Mouse (Mus musculus) testis, adult 2 months (tissue): ENCODE measurements around the gene Asb5. TPM values are rescaled to one million over a fixed set of nuclear protein-coding genes. Genes with fewer than 3 reads are reported as not detected.
A peak's percentile ranks its signal among the peaks of the same experiment; 100 is the strongest.

Experiments
- H3K27ac ChIP-seq: fragments of 200-500 bp; 2 replicates; pipeline ENCODE4 v1.5.1; 2012; ENCODE audit warnings: low read depth, low read length; ENCODE audit not compliant: control insufficient read depth, insufficient read depth
- H3K27me3 ChIP-seq: fragments of 200-500 bp; 2 replicates; pipeline ENCODE4 v1.6.1; 2012; ENCODE audit warnings: mild to moderate bottlenecking, low read length, moderate library complexity; ENCODE audit not compliant: control insufficient read depth, insufficient read depth
- H3K36me3 ChIP-seq: fragments of 200-500 bp; 2 replicates; pipeline ENCODE4 v1.6.1; 2012; ENCODE audit warnings: mild to moderate bottlenecking, low read length; ENCODE audit not compliant: control insufficient read depth, insufficient read depth
- H3K4me1 ChIP-seq: fragments of 200-500 bp; 2 replicates; pipeline ENCODE4 v1.6.1; 2012; ENCODE audit warnings: low read length; ENCODE audit not compliant: control insufficient read depth, insufficient read depth
- H3K4me3 ChIP-seq: fragments of 200-500 bp; 2 replicates; pipeline ENCODE4 v1.5.1; 2012; ENCODE audit warnings: low read depth, mild to moderate bottlenecking, low read length, moderate library complexity, mixed read lengths; ENCODE audit not compliant: control insufficient read depth
- CTCF ChIP-seq: fragments of 200-500 bp; IDR thresholded peaks from 2 replicates; pipeline ENCODE4 v1.5.1; 2012; ENCODE audit warnings: low read depth, mild to moderate bottlenecking, inconsistent platforms, low read length, moderate library complexity; ENCODE audit not compliant: control insufficient read depth, insufficient read depth, insufficient replicate concordance
- POLR2A ChIP-seq: fragments of 200-500 bp; IDR thresholded peaks from 2 replicates; pipeline ENCODE4 v1.6.1; 2012; ENCODE audit warnings: low read depth, mild to moderate bottlenecking, inconsistent platforms, low read length, moderate library complexity; ENCODE audit not compliant: control insufficient read depth
- polyA plus RNA-seq: library from polyadenylated mRNA; depleted of rRNA; stranded (reverse); fragments of >200 nt; gene quantifications from 2 replicates; pipeline ENCODE4 v1.2.3, GENCODE M21; 2012; rRNA removed

Gene Asb5
- polyA plus RNA-seq, result 8.1 and 10.3 TPM in 2 replicates

- H3K27ac ChIP-seq, result peak within 1 kb of the TSS; percentile 73
- peaks cover 2% of the 10 kb centered on the region; the same call in 1 of the 2 replicates for H3K4me1 ChIP-seq
- no peaks in the 10 kb centered on the region for H3K27me3 ChIP-seq
- peak; percentile 60; the same call in 1 of the 2 replicates for TF ChIP-seq POLR2A
- no peak for TF ChIP-seq CTCF
- H3K4me3 ChIP-seq, result peak within 1 kb of the TSS; percentile 97
- no peaks in the 10 kb centered on the region; the same call in 1 of the 2 replicates for H3K36me3 ChIP-seq
Observed at GRCm38 (mm10) chr8:54529382-54530296, at the start of gene Asb5, which contains the start of gene Spcs3. Asb5 (plus strand) TSS chr8:54529580. Spcs3 (minus strand) TSS chr8:54529998.

DNA sequence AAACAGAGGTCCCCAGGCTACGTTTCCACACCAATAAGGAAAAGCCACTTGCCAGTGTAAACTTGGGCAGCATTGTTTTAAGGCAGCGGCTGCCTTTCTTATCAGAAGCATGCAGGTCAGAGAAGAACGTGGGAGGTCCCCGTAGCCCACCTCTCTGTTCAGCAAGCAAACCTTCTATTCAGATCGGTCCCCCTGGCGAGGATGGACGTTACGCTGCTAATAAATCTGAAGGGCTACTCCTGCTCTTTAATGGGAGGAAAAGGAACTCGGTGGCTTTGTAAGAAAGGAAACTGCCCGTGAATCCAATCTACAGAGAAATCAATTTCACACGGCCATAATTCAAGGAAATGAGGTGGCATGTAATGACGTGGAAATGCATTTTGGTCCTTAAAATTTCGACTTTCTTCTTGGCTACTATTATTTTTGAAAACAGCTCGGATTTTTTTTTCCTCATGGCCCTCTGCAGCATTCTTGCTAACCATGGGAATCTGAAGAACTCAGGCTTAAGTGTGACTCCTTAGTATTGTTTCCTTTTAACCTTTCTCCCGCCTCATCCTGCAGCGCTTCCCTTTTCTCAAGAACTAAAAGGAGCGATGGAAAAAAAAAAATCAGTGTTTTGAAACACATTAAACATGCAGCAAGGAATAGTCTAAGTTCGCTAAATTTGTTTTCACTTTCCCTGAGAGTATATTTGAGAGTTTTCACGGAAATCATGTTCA lies 42.7 kb upstream of the Asb5 start:
- Histone ChIP-seq H3K4me3 (no peak overlapping the region), H3K36me3 (no peaks in the 10 kb centered on the region), H3K27me3 (no peaks in the 10 kb centered on the region), H3K27ac (no peak overlapping the region), H3K4me1 (no peaks in the 10 kb centered on the region)
- TF ChIP-seq CTCF (no peak), POLR2A (no peak)

DNA sequence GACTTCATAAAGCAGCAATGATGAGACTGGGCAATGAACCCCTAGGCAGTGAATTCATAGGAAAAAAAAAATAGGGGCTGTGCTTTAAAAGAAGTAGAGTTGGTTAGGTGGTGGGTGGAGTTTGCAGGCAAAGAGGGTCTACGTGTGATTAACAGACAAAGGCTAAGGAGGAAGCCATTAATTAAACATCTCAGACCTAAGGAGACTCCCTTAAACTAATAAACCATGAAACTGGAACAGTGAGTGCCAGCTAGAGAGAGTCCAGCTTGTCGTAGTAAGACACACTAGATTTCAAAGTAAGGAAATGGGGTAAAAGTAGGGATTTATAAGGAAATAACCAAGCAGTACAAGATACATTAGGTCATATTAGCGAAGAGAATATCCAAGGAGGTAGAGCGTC lies 40.9 kb upstream of the Asb5 start:
- TF ChIP-seq POLR2A (no peak), CTCF (no peak)
- H3K27me3 ChIP-seq, result no peaks in the 10 kb centered on the region

DNA sequence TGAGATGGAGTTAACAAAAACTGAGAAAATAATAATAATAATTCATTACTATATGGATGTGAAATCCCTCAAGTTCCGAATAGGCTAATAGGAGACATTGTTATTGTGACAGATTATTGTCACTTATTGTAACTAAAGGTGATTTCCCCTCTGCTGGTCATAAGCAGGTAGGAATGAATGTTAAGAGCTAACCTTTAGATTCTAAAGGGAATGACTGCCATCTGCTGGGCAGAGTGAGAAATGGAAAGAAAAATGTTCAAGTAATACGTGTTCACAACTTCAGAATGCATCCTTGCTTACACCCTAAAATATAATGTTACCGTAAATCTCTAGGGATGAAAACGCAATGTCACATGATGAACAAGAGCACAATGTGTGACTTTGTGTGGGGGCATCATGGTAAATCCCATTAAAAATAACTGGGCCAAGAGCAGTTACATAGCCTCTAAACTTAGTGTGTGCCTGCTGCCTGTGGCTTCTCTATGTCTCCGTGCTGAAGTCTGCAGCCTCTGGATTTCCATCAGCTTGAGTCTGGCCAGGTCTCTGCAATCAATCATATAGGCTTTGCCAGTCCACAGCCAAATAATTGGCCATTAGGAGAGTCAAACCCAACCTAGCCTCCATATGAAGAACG lies 38.2 kb upstream of the Asb5 start:
- Histone ChIP-seq H3K4me1 (no peaks in the 10 kb centered on the region), H3K4me3 (no peak overlapping the region), H3K27ac (no peak overlapping the region), H3K36me3 (no peaks in the 10 kb centered on the region), H3K27me3 (no peaks in the 10 kb centered on the region)
- no peak for TF ChIP-seq POLR2A

More for the DNA sequence above, 40.9 kb upstream of the Asb5 start:
- Histone ChIP-seq H3K4me1 (no peaks in the 10 kb centered on the region), H3K27ac (no peak overlapping the region), H3K36me3 (no peaks in the 10 kb centered on the region), H3K4me3 (no peak overlapping the region)

DNA sequence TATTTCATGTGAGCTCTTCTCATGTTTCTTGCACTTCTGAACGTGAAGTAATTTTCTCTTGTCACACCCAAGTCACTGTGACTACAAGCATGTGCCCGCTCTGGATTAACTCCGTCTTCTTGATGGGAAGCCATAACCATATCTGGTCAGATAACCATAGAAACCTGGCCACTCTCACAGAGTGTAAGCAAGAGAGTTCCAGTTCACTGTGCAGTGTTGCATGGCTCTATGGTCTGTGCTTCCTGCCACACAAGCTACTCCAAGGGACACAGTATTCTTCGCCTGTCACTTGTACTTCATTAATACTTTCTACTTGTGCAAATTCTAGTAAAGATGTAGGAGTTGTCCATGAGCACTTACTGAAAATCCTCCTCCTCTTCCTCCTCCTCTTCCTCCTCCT lies 37.4 kb upstream of the Asb5 start:
- Histone ChIP-seq H3K36me3 (no peaks in the 10 kb centered on the region), H3K27me3 (no peaks in the 10 kb centered on the region), H3K4me1 (no peaks in the 10 kb centered on the region), H3K27ac (no peak overlapping the region), H3K4me3 (no peak overlapping the region)
- TF ChIP-seq POLR2A (no peak), CTCF (no peak)

DNA sequence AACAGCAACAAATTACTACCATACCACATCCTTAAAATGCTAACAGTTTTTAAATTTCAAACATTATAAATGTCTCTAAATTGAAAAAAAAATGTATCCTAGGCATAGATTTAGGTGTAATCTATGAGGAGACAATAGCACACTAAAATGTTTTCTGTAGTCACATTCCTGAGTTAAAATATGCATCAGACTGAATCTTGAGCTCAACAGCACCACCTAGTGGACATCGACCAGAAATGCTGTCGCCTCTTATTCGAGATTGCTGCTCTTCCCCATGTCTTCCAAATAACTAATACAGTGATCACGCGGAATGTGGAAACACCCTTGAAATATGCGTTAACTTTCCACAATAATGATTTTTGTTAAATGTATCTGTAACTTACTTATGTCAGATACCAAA lies 36.3 kb upstream of the Asb5 start:
- TF ChIP-seq POLR2A, result no peak
- peak; percentile 34; the same call in 1 of the 2 replicates for TF ChIP-seq CTCF
- no peak overlapping the region for H3K4me3 ChIP-seq
- H3K4me1 ChIP-seq, result no peaks in the 10 kb centered on the region
- H3K36me3 ChIP-seq, result no peaks in the 10 kb centered on the region
- H3K27ac ChIP-seq, result no peak overlapping the region
- H3K27me3 ChIP-seq, result no peaks in the 10 kb centered on the region

DNA sequence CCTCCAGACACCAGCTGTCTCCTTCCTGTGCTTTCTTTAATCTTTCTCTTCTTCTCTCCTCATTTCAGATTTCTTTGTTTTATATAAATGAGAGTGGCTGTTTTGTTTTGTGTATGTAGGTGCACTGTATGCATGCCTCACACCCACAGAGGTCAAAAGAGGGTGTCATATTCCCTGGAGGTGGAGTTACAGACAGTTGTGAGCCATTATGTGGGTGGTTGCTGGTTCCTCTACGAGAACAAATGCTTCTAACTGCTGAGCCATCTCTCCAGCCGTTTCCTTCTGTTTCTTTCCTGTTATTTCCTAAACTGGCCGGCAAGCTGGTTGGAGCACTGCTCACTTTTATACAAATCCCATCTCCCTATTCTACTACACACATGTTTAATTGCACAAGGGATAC lies 35.5 kb upstream of the Asb5 start:
- Histone ChIP-seq H3K4me1 (no peaks in the 10 kb centered on the region), H3K27me3 (no peaks in the 10 kb centered on the region), H3K36me3 (no peaks in the 10 kb centered on the region), H3K4me3 (no peak overlapping the region), H3K27ac (no peak overlapping the region)
- TF ChIP-seq CTCF (no peak), POLR2A (no peak)
